Mouse (Mus musculus) hindbrain, embryonic 16.5 days (tissue): ENCODE measurements at regions not wholly inside any gene's neighbourhood (a gene's known extent, or its start where the extent isn't known, plus 50 kb on each side); places are given as distances from the start of the nearest gene placed in this dataset.

Source experiments
- ATAC-seq: fragments of 200-750 bp; cut with Nextera tagmentation; 2 replicates; pipeline ENCODE4 v1.8.0; 2017; ENCODE audit warnings: moderate TSS enrichment, moderate library complexity
- H3K27ac ChIP-seq: fragments of 300-500 bp; sonication (generic); 2 replicates; pipeline ENCODE4 v1.5.1; 2014; ENCODE audit warnings: low read depth, mild to moderate bottlenecking, control low read depth, low read length, moderate library complexity
- H3K27me3 ChIP-seq: fragments of 300-500 bp; sonication (generic); replicated peaks from 2 replicates; pipeline ENCODE4 v1.6.1; 2014; ENCODE audit warnings: low read length; ENCODE audit not compliant: control insufficient read depth, insufficient read depth
- H3K36me3 ChIP-seq: fragments of 300-500 bp; sonication (generic); 2 replicates; pipeline ENCODE4 v1.6.1; 2014; ENCODE audit warnings: mild to moderate bottlenecking, low read length, moderate library complexity, mixed read lengths; ENCODE audit not compliant: control insufficient read depth, insufficient read depth
- H3K4me1 ChIP-seq: fragments of 300-500 bp; sonication (generic); 2 replicates; pipeline ENCODE4 v1.6.1; 2014; ENCODE audit warnings: low read depth, low read length; ENCODE audit not compliant: control insufficient read depth, insufficient read depth
- H3K4me2 ChIP-seq: fragments of 300-500 bp; sonication (generic); 2 replicates; pipeline ENCODE4 v1.6.1; 2014; ENCODE audit warnings: mild to moderate bottlenecking, low read length, control low read depth, moderate library complexity
- H3K4me3 ChIP-seq: fragments of 300-500 bp; sonication (generic); 2 replicates; pipeline ENCODE4 v1.5.1; 2014; ENCODE audit warnings: mild to moderate bottlenecking, low read length, control low read depth, moderate library complexity
- H3K9ac ChIP-seq: fragments of 300-500 bp; sonication (generic); 2 replicates; pipeline ENCODE4 v1.6.1; 2014; ENCODE audit warnings: low read depth, mild to moderate bottlenecking, control low read depth, low read length, moderate library complexity
- H3K9me3 ChIP-seq: fragments of 300-500 bp; sonication (generic); 2 replicates; pipeline ENCODE4 v1.6.1; 2014; ENCODE audit warnings: mild to moderate bottlenecking, low read length, moderate library complexity; ENCODE audit not compliant: control insufficient read depth
- WGBS: fragments of 180-500 bp; shearing (Covaris S2); extraction: QIAGEN DNeasy Blood & Tissue Kit; methylation state at CpG from one replicate; pipeline ENCODE4 v1.1.7; 2014; 5-methylcytosine and 5-hydroxymethylcytosine counted together

DNA sequence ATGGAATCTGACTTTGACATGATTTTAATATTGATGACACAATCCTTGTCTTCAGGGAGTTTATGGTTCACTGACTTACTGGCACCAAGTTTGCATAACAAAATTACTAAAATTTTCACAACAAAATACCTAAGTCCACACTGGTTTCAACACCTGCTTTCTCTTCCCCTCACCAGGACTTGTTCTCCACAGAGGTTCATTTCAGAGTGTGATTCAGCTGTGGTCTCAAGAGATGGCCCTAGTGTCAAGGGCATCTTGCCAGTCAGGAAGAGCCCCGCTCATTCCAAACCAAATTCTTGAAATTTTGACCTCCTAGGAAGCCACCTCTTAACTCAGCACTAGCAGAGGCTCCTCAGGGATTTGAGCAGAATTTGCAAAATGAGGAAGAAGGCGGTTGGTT is 95.3 kb downstream of the Lmo4 start:
- Histone ChIP-seq H3K27me3 (no peaks in the 10 kb centered on the region), H3K4me2 (no peak overlapping the region), H3K4me3 (no peak overlapping the region), H3K9ac (no peak overlapping the region), H3K27ac (no peak overlapping the region), H3K4me1 (0 out of 2 replicates have a peak, but pooled peaks cover 4% of the 10 kb centered on the region), H3K36me3 (no peaks in the 10 kb centered on the region), H3K9me3 (no peaks in the 10 kb centered on the region)
- WGBS: 51% methylated on average over 2 of the region's 2 CpGs
- no peak for ATAC-seq

GRCm38 (mm10) chr3:144108310-144108709 is 96.7 kb downstream of the Lmo4 start:
- Histone ChIP-seq H3K27ac (no peak overlapping the region), H3K9me3 (no peaks in the 10 kb centered on the region), H3K9ac (no peak overlapping the region), H3K4me1 (0 out of 2 replicates have a peak, but pooled peaks cover 4% of the 10 kb centered on the region), H3K36me3 (no peaks in the 10 kb centered on the region), H3K4me2 (no peak overlapping the region), H3K4me3 (no peak overlapping the region), H3K27me3 (no peaks in the 10 kb centered on the region)
- WGBS: 49% methylated on average over 6 of the region's 6 CpGs
- 0 out of 2 replicates have a peak, but pooled peaks have one; percentile 27 for ATAC-seq

DNA sequence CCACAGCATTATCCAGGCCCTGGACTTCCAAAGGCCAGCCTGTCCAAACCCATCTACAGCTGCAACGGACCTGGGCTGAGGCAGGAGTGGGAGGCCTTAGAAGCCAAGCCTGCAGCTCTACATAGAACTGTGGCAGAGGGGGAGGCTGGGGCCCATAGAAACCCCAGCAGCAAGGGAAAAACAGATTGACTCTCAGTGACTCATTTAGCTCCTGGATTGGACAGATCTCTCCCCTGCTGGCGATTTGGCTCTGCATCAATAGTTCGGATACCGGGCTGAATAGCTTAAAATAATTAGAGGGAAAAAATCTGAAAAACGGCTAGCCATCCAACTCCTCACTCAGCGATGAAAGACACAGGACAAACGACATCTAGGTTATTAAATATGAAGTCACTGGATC is 97.4 kb downstream of the Lmo4 start:
- peak; percentile 93 for ATAC-seq
- Histone ChIP-seq H3K4me1 (0 out of 2 replicates have a peak, but pooled peaks cover 4% of the 10 kb centered on the region), H3K4me2 (no peak overlapping the region), H3K4me3 (no peak overlapping the region), H3K9ac (no peak overlapping the region), H3K27me3 (no peaks in the 10 kb centered on the region), H3K27ac (no peak overlapping the region), H3K36me3 (no peaks in the 10 kb centered on the region), H3K9me3 (no peaks in the 10 kb centered on the region)
- WGBS: 26% methylated on average over 7 of the region's 7 CpGs

DNA sequence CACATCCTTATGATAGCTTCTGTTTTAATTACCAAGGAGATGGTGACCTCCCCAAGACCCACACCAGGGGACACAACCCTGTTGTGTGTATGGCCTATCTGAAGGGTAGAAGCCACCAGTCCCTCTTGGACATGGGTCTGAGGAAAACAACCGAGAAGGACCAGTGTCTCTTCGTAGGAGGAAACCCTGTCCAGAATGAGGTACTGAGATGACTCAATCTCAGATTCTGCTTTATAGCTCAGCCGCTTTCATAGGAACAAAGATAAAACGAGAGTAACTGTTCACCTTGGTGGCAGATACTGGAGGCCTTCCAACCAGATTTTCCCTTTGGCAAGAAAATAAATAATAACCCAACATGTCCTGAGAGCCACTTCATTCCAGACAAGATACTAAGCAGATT is 100.7 kb downstream of the Lmo4 start:
- Histone ChIP-seq H3K27me3 (no peaks in the 10 kb centered on the region), H3K4me3 (no peak overlapping the region), H3K36me3 (no peaks in the 10 kb centered on the region), H3K4me1 (0 out of 2 replicates have a peak, but pooled peaks cover 4% of the 10 kb centered on the region), H3K27ac (no peak overlapping the region), H3K9ac (no peak overlapping the region), H3K9me3 (no peaks in the 10 kb centered on the region), H3K4me2 (no peak overlapping the region)
- 89% methylated on average over 4 of the region's 4 CpGs for WGBS
- no peak for ATAC-seq

- 79% methylated on average over 2 of the region's 2 CpGs for WGBS
These were observed 105.6 kb downstream of the Lmo4 start for GRCm38 (mm10) chr3:144099444-144099843.

DNA sequence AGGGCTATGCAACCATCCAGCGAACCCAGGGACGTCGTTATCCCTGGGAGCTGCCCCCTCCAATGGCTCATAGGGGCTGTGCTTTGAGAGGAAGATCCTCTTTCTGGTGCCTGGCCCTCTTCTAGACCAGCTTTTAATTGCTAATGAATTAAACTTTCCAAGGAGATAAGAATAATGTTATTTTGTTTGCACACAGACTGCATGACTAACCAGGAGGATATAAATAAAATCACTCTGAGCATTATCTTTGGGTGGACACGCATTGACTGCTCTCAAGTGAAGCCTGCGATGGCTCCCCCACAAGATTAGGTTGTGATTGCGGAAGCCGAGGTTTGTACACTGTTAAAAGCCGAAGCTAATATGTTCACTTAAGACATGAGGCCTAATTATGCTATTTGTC is 106.3 kb downstream of the Lmo4 start:
- no peak overlapping the region for H3K9ac ChIP-seq
- H3K36me3 ChIP-seq: no peaks in the 10 kb centered on the region
- no peak overlapping the region for H3K4me2 ChIP-seq
- no peak overlapping the region for H3K4me3 ChIP-seq
- no peaks in the 10 kb centered on the region for H3K27me3 ChIP-seq
- no peak for ATAC-seq
- 73% methylated on average over 8 of the region's 8 CpGs for WGBS
- no peak overlapping the region for H3K27ac ChIP-seq
- H3K9me3 ChIP-seq: no peaks in the 10 kb centered on the region
- no peaks in the 10 kb centered on the region for H3K4me1 ChIP-seq

More at GRCm38 (mm10) chr3:144099444-144099843, 105.6 kb downstream of the Lmo4 start:
- Histone ChIP-seq H3K9me3 (no peaks in the 10 kb centered on the region), H3K9ac (no peak overlapping the region), H3K36me3 (no peaks in the 10 kb centered on the region), H3K27ac (no peak overlapping the region), H3K4me1 (no peaks in the 10 kb centered on the region), H3K27me3 (no peaks in the 10 kb centered on the region), H3K4me2 (no peak overlapping the region), H3K4me3 (no peak overlapping the region)
- ATAC-seq: no peak

DNA sequence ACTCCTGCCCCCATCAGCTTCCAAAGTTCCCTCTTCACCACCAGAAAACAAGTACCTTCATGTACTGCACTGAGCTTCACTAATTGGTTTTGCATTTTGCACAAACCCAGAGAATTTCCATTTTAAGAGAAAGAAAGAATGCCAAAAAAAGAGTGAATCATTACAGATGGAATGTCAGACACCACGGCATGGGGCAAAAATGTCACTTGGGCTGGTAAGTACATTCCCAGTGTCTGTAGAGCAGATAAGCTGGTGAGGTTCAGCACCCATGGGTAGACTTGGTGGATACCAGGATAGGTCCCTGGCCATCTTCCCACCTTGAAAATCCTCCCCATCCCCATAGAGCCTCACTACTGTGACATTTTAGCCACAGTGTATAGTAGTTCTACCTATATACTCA is 113.8 kb downstream of the Lmo4 start:
- no peaks in the 10 kb centered on the region for H3K27me3 ChIP-seq
- 84% methylated on average over 1 of the region's 1 CpGs for whole genome bisulfite sequencing
- H3K4me1 ChIP-seq: no peaks in the 10 kb centered on the region
- H3K9me3 ChIP-seq: no peaks in the 10 kb centered on the region
- no peaks in the 10 kb centered on the region for H3K36me3 ChIP-seq
- H3K4me2 ChIP-seq: no peak overlapping the region
- no peak for ATAC-seq
- H3K27ac ChIP-seq: no peak overlapping the region
- no peak overlapping the region for H3K9ac ChIP-seq
- no peak overlapping the region for H3K4me3 ChIP-seq

GRCm38 (mm10) chr3:144089790-144090256 is 115.2 kb downstream of the Lmo4 start:
- no peak for ATAC-seq
- H3K4me2 ChIP-seq: no peak overlapping the region
- 60% methylated on average over 8 of the region's 8 CpGs for WGBS
- no peaks in the 10 kb centered on the region for H3K36me3 ChIP-seq
- H3K27ac ChIP-seq: no peak overlapping the region
- H3K27me3 ChIP-seq: no peaks in the 10 kb centered on the region
- no peaks in the 10 kb centered on the region for H3K9me3 ChIP-seq
- no peaks in the 10 kb centered on the region for H3K4me1 ChIP-seq
- H3K4me3 ChIP-seq: no peak overlapping the region
- H3K9ac ChIP-seq: no peak overlapping the region

DNA sequence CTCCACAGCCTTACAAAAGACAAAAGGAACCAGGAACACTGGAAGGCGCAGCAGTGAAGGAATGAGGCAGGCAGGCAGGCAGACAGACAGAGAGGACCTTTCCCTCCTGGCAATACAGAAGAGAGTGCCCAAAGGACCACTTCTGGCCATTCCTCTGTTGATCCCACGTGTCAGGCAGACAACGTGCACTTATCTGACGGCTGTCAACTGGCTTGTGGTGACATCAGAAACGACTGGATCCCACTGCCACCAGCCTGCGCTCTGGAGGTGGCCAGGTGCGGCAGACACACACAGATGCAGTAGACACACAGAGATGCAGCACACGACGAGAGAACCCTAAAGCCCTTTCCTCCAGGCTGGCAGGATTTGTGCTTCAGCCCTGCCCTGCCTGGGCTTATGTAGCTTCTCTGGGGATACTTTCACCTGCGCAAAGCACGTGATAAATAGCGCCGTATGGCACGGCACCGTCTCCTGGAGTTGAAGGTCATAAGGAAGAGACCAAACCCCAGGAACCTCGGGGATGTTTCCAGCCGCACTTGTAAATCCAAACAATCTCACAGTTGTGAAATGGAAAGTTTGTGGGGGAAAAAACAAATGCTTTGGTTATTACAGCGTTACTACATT is 116.6 kb downstream of the Lmo4 start:
- 75% methylated on average over 18 of the region's 18 CpGs for WGBS
- no peaks in the 10 kb centered on the region for H3K36me3 ChIP-seq
- no peaks in the 10 kb centered on the region for H3K4me1 ChIP-seq
- peaks cover 3% of the 10 kb centered on the region; the same call in 1 of the 2 replicates for H3K9me3 ChIP-seq
- H3K4me3 ChIP-seq: no peak overlapping the region
- H3K27me3 ChIP-seq: no peaks in the 10 kb centered on the region
- H3K9ac ChIP-seq: no peak overlapping the region
- no peak overlapping the region for H3K4me2 ChIP-seq
- ATAC-seq: no peak
- H3K27ac ChIP-seq: no peak overlapping the region
